Mouse (Mus musculus) limb, embryonic 15.5 days (tissue): ENCODE data around the gene Usb1. TPM values are rescaled to one million over a fixed set of nuclear protein-coding genes. Genes with fewer than 3 reads are reported as not detected.
"Not testable (repeated sequence)": the region's sequence is repeated elsewhere in the genome, so short reads cannot be mapped to it uniquely, and the experiment has no call there.

Experiments used
- ATAC-seq: fragments of 200-750 bp; cut with Nextera tagmentation; 2 replicates; pipeline ENCODE4 v1.8.0; 2017; ENCODE audit warnings: low read depth, moderate TSS enrichment; ENCODE audit not compliant: insufficient number of reproducible peaks, low FRiP score, low TSS enrichment
- H3K27ac ChIP-seq: fragments of 300-500 bp; sonication (generic); 2 replicates; pipeline ENCODE4 v1.5.1; 2015; ENCODE audit warnings: moderate library complexity, mild to moderate bottlenecking, inconsistent platforms
- H3K27me3 ChIP-seq: fragments of 300-500 bp; sonication (generic); 2 replicates; pipeline ENCODE4 v1.6.1; 2015; ENCODE audit warnings: inconsistent platforms
- H3K36me3 ChIP-seq: fragments of 300-500 bp; sonication (generic); 2 replicates; pipeline ENCODE4 v1.6.1; 2015; ENCODE audit warnings: inconsistent platforms
- H3K4me1 ChIP-seq: fragments of 300-500 bp; sonication (generic); 2 replicates; pipeline ENCODE4 v1.6.1; 2015; ENCODE audit warnings: inconsistent platforms
- H3K4me2 ChIP-seq: fragments of 300-500 bp; sonication (generic); 2 replicates; pipeline ENCODE4 v1.6.1; 2015; ENCODE audit warnings: mild to moderate bottlenecking, inconsistent platforms
- H3K4me3 ChIP-seq: fragments of 300-500 bp; sonication (generic); 2 replicates; pipeline ENCODE4 v1.5.1; 2015; ENCODE audit warnings: mild to moderate bottlenecking, inconsistent platforms
- H3K9ac ChIP-seq: fragments of 300-500 bp; sonication (generic); 2 replicates; pipeline ENCODE4 v1.6.1; 2015; ENCODE audit warnings: inconsistent platforms
- H3K9me3 ChIP-seq: fragments of 300-500 bp; sonication (generic); 2 replicates; pipeline ENCODE4 v1.6.1; 2016; ENCODE audit warnings: inconsistent platforms
- WGBS: fragments of 180-500 bp; shearing (Covaris S2); methylation state at CpG from one replicate; pipeline ENCODE4 v1.1.7; 2015; 5-methylcytosine and 5-hydroxymethylcytosine counted together
- polyA plus RNA-seq: library from polyadenylated mRNA; unstranded; fragments of >200 nt; fragmentation: Nextera tagmentation; extraction: Ambion mirVana; gene quantifications from 2 replicates; pipeline ENCODE4 v1.2.1, GENCODE M21; 2015

Gene Usb1
- polyA plus RNA-seq, 1 experiment from 2014 or later = 41.0 TPM

DNA sequence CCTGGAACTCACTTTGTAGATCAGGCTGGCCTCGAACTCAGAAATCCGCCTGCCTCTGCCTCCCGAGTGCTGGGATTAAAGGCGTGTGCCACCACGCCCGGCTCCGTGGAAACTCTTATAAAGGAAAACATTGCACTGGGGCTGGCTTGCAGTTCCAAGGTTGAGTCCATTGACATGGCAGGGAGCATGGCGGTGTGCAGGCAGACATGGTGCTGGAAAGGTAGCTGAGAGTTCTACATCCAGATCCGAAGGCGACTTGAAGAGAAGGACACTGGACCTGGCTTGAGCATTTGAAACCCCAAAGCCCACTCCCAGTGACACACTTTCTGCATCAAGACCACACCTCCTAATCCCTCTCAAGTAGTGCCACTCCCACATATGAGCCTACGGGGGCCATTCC, 46.8 kb downstream of the Usb1 start:
- not testable (repeated sequence) for H3K4me3 ChIP-seq, H3K27ac ChIP-seq, H3K36me3 ChIP-seq, H3K9me3 ChIP-seq, H3K9ac ChIP-seq, H3K4me2 ChIP-seq, ATAC-seq, H3K27me3 ChIP-seq
- 95% methylated on average over 11 of the region's 11 CpGs for WGBS
- H3K4me1 ChIP-seq = peaks cover 17% of the 10 kb centered on the region

DNA sequence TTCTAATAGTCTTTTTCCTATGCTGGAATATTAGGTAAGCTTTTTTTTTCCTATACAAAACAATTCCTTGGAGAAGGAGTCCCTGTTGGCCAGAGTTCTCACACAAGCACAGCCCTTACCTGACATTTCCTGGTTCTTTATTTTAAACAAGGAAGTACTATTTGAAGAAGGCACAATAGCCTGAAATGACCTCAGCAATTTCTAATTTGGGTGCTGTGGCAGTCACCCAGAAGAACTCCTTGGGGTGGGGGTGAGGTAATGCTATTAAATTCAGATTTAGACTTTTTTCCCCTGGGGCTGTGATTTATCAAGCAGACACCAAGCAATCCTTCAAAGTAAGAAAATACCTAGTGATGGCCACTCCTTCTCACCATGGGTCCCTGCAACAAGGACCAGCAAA, 48.9 kb downstream of the Usb1 start:
- H3K27me3 ChIP-seq = no peaks in the 10 kb centered on the region
- H3K36me3 ChIP-seq = no peaks in the 10 kb centered on the region
- no peaks in the 10 kb centered on the region for H3K9me3 ChIP-seq
- ATAC-seq = no peak
- no peak overlapping the region for H3K27ac ChIP-seq
- no peak overlapping the region for H3K9ac ChIP-seq
- H3K4me2 ChIP-seq = no peak overlapping the region
- peaks cover 15% of the 10 kb centered on the region for H3K4me1 ChIP-seq
- no peak overlapping the region for H3K4me3 ChIP-seq

DNA sequence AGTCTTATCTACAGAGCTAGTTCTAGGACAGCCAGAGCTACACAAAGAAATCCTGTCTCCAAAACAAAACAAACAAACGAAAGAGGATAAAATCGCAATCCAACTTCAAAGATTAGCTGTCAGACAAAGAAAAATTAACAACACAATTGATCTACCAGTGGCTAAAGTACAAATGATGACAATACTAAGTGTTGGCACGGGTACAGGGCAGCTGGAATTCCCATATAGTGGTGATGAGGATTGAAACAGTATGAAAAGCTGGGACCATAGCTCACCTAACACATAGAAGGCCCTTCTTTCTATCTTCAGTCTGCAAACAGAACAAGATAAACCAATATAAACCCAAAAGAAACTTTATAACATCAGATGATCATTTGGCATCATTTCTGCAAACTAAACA, 49.5 kb downstream of the Usb1 start:
- Histone ChIP-seq H3K9me3 (no peaks in the 10 kb centered on the region), H3K4me2 (no peak overlapping the region), H3K27me3 (no peaks in the 10 kb centered on the region), H3K9ac (no peak overlapping the region), H3K4me1 (peaks cover 11% of the 10 kb centered on the region), H3K36me3 (no peaks in the 10 kb centered on the region), H3K27ac (no peak overlapping the region), H3K4me3 (no peak overlapping the region)
- no peak for ATAC-seq
- 87% methylated on average over 3 of the region's 3 CpGs for WGBS

DNA sequence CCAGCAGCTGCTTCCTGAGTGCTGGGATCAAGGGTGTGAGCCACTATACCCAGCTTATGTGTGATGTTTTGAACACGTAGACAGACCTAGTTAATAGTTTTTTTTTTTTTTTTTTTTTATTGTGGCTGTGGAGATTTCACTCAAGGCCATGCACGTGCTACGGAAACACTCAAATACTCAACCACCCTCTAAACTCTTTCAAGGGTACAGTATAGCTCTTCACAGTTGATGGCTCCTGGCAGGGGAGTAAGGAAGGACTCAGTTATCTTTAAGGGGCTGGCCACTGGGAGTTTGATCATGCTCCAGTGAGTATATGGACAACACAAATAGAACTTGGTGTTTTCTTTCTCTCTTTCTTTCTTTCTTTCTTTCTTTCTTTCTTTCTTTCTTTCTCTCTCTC, 52.4 kb downstream of the Usb1 start:
- no peaks in the 10 kb centered on the region for H3K27me3 ChIP-seq
- no peak overlapping the region for H3K4me3 ChIP-seq
- H3K9me3 ChIP-seq = no peaks in the 10 kb centered on the region
- WGBS = 76% methylated on average over 3 of the region's 3 CpGs
- no peak overlapping the region for H3K4me2 ChIP-seq
- no peaks in the 10 kb centered on the region for H3K36me3 ChIP-seq
- ATAC-seq = no peak
- H3K9ac ChIP-seq = no peak overlapping the region
- no peaks in the 10 kb centered on the region for H3K4me1 ChIP-seq
- no peak overlapping the region for H3K27ac ChIP-seq

DNA sequence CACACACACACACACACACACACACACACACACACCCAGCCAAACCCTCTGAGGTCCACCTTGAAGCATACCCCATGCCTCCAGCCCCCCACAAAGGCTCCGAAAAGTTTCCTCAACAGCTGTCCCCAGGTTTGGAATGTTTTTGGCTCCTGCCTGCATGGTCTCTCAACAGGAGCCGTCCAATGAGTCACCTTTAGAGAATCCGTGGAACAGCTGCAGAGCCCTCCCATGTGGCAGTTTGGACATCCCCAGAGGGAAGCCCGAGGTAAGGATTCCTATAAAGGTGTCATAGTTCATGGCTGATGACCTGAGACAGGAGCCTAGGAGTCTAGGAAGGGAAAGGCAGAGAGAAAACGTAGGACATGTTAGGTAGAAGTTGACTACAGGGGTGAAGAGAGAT, 54.0 kb downstream of the Usb1 start:
- WGBS = 67% methylated on average over 5 of the region's 5 CpGs
- H3K4me2 ChIP-seq = no peak overlapping the region
- H3K9me3 ChIP-seq = no peaks in the 10 kb centered on the region
- no peaks in the 10 kb centered on the region for H3K4me1 ChIP-seq
- H3K27me3 ChIP-seq = no peaks in the 10 kb centered on the region
- H3K36me3 ChIP-seq = no peaks in the 10 kb centered on the region
- no peak overlapping the region for H3K9ac ChIP-seq
- no peak for ATAC-seq
- no peak overlapping the region for H3K4me3 ChIP-seq
- H3K27ac ChIP-seq = no peak overlapping the region

DNA sequence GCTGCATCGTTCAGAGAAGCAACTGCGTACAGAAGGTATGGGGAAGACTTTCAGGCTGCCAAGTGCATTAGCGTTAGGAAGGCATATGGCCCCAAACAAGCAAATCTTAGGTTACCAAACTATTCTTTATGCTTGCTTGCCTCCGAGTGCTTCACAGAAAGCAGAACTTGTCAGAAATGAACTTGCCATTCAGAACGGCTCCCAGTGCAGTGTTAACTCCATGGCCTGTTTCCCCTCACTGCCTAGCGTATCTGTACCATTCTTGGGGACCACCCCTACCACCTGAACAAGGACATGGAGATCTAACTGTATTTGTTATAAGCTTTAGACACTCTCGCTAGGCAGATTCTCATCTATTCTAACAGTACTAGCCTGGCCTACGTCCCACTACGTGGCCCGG, 55.1 kb downstream of the Usb1 start:
- Histone ChIP-seq H3K27me3 (no peaks in the 10 kb centered on the region), H3K4me2 (no peak overlapping the region), H3K4me3 (no peak overlapping the region), H3K9ac (no peak overlapping the region), H3K4me1 (no peaks in the 10 kb centered on the region), H3K9me3 (no peaks in the 10 kb centered on the region), H3K36me3 (no peaks in the 10 kb centered on the region), H3K27ac (no peak overlapping the region)
- ATAC-seq = no peak
- 89% methylated on average over 10 of the region's 10 CpGs for WGBS

DNA sequence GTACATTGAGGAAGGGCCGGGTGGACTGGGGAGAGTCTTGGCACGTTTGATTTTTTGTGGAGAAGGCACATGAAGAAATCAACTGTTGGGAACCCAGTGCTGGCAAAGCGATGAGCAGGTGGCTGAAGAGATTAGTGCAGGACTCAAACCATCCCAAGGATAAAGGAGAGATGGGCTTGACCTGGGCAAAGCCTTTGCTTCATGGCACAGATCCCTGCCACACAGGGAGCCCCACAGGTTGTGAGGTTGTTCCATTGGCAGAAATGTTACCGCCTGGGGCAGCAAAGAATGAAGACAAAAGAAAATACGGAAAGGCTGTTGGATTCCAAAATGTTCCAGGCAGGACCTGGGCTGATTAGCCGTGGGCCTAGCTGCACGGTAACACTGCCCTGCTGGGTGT, 55.9 kb downstream of the Usb1 start:
- Histone ChIP-seq H3K4me2 (no peak overlapping the region), H3K9me3 (no peaks in the 10 kb centered on the region), H3K9ac (no peak overlapping the region), H3K27me3 (no peaks in the 10 kb centered on the region), H3K36me3 (no peaks in the 10 kb centered on the region), H3K4me1 (no peaks in the 10 kb centered on the region), H3K4me3 (no peak overlapping the region), H3K27ac (no peak overlapping the region)
- WGBS = 79% methylated on average over 7 of the region's 7 CpGs
- ATAC-seq = no peak

DNA sequence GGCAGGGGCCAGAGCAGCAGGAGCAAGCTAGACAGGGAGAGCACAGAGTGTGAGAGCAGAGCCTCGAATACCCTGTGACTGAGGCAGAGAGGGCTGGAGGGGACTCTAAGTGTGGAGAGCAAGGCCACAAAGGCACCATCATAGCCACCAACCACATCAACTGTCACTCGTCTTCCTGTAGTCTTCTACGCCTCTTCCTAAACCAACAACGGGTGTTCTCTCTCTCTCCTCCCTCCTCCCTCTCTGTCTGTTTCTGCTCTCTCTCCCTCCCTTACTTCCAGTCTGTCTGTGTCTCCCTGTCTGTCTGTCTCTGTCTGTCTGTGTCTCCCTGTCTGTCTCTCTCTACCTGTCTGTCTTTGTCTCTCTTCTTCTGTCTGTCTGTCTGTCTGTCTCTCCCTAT, 58.2 kb downstream of the Usb1 start:
- no peak for ATAC-seq
- no peaks in the 10 kb centered on the region for H3K9me3 ChIP-seq
- no peak overlapping the region for H3K27ac ChIP-seq
- WGBS = 66% methylated on average over 4 of the region's 4 CpGs
- H3K4me3 ChIP-seq = no peak overlapping the region
- no peak overlapping the region for H3K4me2 ChIP-seq
- H3K36me3 ChIP-seq = no peaks in the 10 kb centered on the region
- H3K4me1 ChIP-seq = peaks cover 2% of the 10 kb centered on the region
- H3K27me3 ChIP-seq = no peaks in the 10 kb centered on the region
- no peak overlapping the region for H3K9ac ChIP-seq

DNA sequence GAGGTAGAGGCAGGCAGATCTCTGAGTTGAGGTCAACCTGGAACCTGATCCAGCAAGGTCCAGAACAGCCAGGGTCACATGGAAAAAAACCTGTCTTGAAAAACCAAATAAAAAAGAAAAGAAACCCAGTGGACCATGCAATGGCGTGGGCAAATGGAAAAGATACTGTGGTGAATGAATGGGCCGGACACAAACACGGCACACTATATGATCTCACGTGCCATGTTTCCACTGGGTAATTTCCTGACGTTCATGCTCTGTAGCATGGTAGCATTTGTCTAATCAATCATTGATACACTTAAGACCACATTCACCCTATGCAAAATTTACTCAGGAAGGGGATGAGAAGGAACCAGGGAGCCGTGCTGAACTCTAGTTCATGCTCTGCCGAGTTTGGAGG, 59.0 kb downstream of the Usb1 start:
- H3K4me1 ChIP-seq = peaks cover 9% of the 10 kb centered on the region
- no peaks in the 10 kb centered on the region for H3K27me3 ChIP-seq
- ATAC-seq = no peak
- H3K9ac ChIP-seq = no peak overlapping the region
- no peaks in the 10 kb centered on the region for H3K9me3 ChIP-seq
- WGBS = 77% methylated on average over 7 of the region's 7 CpGs
- no peaks in the 10 kb centered on the region for H3K36me3 ChIP-seq
- no peak overlapping the region for H3K4me3 ChIP-seq
- no peak overlapping the region for H3K27ac ChIP-seq
- H3K4me2 ChIP-seq = no peak overlapping the region

DNA sequence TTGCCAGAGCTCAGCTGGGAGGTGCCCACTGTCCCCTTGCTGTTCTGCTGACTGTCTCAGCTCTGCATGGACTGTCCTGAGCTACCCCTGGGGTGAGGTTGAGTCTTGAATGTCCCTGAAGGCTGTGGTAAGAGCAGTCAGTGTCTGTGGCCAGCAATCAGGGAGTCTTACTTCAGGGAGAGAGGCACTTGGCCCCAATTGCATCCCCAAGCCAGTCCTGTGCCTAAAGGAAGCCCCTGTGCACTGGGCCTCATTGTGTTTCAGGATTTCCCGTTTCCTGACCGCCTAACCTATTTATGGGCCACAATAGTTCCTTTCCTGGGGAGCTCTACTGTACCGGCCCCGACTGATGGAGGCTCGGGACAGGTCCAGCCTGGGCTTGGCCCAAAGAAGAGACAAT, 60.5 kb downstream of the Usb1 start:
- H3K27ac ChIP-seq = peak overlapping the region; percentile 44; the same call in 1 of the 2 replicates
- no peak overlapping the region for H3K4me3 ChIP-seq
- no peak for ATAC-seq
- no peaks in the 10 kb centered on the region for H3K36me3 ChIP-seq
- H3K9ac ChIP-seq = no peak overlapping the region
- no peaks in the 10 kb centered on the region for H3K27me3 ChIP-seq
- peaks cover 18% of the 10 kb centered on the region for H3K4me1 ChIP-seq
- WGBS = 67% methylated on average over 5 of the region's 5 CpGs
- H3K4me2 ChIP-seq = no peak overlapping the region
- no peaks in the 10 kb centered on the region for H3K9me3 ChIP-seq

DNA sequence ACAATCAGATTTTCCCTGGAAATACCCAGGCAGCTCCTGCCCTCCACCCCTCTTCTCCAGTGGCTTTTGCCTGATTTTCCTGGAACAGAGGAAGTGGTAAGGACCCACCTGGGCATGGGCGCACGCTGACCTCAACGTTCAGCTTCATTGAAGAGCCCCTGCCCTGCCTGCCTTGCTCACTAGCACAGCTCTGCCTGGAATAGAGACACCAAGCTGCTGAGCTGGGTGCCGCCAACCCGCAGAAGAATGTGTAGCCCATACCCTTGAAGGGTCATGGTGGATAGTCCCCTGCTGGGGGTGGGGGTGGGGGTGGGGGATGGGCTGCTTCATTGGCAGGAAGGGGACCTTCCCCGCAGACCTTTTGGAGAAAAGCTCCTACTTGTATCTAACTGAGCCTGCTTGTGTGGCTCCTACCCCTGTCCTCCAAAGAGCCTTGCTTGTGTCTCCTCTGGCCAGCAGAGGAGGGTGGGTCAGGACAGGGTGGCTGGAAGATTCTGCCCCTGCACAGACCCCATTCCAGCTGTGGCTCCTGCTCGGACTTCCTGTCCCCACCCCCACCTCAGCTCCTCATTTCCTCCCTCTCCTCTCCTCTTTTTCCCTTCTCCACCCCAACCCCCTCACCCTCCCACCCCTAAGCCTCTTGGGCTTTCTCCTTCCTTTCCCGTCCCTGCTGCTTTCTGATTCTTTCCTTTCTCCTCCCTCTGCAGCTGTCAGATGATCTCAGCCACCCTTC, 63.3 kb downstream of the Usb1 start:
- Histone ChIP-seq H3K9ac (no peak overlapping the region), H3K4me2 (no peak overlapping the region), H3K36me3 (no peaks in the 10 kb centered on the region), H3K4me1 (peaks cover 22% of the 10 kb centered on the region), H3K9me3 (no peaks in the 10 kb centered on the region), H3K27ac (no peak overlapping the region), H3K27me3 (no peaks in the 10 kb centered on the region), H3K4me3 (no peak overlapping the region)
- WGBS = 36% methylated on average over 8 of the region's 8 CpGs
- ATAC-seq = 0 out of 2 replicates have a peak, but pooled peaks have one; percentile 15

DNA sequence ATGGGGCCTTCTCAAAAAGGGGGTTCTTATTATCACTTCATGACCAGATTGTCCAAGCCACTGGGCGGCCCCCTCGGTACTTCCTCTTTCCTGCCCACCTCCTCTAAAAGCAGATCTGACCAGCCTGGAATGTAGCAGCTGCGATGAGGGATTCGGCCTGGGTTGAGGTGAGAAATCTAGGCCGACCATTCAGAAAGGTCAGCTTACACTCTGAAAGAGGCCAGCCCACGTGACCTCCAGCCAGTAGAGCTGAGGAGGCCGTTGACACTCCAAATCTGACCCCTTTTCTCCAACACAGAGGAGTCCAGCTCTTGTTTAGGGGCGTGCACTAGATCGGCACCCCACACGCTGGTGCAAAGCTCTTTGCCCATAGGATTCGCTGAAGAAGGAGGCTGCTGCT, 64.7 kb downstream of the Usb1 start:
- Histone ChIP-seq H3K9me3 (no peaks in the 10 kb centered on the region), H3K9ac (no peak overlapping the region), H3K36me3 (no peaks in the 10 kb centered on the region), H3K4me1 (peaks cover 22% of the 10 kb centered on the region), H3K27me3 (no peaks in the 10 kb centered on the region), H3K4me2 (no peak overlapping the region), H3K27ac (no peak overlapping the region; the same call in 1 of the 2 replicates), H3K4me3 (no peak overlapping the region)
- ATAC-seq = no peak
- WGBS = 52% methylated on average over 11 of the region's 11 CpGs
